Mouse (Mus musculus) frontal cortex, postnatal 10 days (tissue): ENCODE data around the gene Fen1.
A peak's percentile ranks its signal among the peaks of the same experiment; 100 is the strongest.

Experiments
- DNase-seq, 2 experiments: peaks; one replicate each; pipeline ENCODE4 v3.0.0; 2022; ENCODE audit warnings: low spot score in 2 of 2, mixed read lengths in 1 of 2

Fen1 gene

DNA sequence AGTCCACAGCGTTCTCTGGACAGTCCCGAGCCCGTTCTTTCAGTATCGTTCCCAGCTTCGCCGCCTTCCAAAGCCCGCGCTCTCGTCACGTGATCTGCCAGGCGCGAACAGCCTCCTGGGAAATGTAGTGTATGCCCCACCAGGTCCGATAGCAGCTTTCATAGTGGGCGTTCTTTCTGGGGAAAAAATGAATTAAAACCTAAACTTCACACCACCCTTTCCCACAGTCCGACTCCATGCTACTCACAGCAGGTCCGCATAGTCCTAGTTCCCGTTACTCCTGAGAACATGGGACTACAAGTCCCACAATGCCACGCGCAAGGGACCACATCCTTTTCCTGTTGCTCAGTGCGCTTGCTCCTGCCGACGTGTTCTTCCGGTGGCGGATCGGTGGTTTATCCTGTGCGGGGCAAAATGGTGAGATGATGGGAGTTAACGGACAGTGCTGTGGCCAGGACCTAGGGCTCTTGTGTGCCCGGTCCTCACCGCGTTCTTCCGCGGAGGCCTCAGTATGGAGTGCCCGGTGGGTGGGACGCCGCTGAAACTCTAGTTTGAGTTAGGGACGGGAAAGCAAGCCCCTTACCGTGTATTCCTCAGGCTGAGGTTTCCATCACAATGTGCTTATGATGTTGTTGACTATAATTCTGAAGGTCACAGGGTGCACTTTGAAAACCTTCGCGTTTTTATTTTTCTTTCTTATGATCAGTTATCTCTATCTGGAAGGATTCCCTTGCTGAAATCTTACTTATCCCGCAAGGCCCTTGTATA lies at the start of gene Fen1, which contains the start of gene Tmem258:
Fen1 (minus strand) TSS at position 322 of the 768 bp plus-strand sequence.
Tmem258 (plus strand) TSS at position 167 of the 768 bp plus-strand sequence.
- DNase-seq, result peak; percentile 84 to 91

DNA sequence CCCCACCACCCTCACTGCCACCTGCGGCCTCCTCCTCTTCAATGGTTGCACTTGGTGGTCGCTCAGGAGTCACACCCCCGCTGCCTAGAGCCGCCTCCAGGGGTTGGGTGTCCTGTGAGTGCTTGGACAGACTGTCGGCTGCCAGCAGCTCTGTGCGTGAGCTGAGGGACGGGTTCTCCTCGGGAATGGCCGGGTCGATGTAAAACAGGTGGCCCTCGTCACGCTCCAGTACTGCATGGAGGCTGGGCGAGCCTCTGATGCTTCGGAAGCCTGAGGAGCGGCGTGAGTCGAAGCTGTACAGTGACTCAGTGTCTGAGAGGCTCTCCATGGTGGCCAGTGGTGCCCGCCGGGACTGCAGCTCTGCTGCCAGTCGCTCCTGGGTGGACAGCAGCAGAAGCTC lies 44.2 kb upstream of the Fen1 start:
- DNase-seq, result no peak

DNA sequence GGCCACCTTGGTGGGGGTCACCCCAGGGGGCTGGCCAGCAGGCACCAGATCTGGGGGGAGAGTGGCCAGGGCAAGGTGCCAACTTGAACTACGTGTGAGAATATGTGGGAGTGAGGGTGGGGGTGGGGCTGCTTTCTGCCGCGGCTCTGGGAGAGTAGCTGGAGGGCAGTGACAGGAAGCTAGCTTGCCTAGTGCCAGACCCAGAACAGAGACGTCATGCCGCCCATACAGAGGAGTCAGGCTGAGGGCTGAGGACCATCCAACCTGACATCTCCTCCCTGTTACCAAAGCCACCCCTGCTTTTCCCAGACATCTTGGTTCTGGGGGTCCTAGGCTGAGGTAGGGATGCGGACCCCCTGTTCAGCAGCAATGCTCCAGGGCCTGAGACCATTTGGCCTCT lies 43.2 kb upstream of the Fen1 start:
- DNase-seq, result no peak

DNA sequence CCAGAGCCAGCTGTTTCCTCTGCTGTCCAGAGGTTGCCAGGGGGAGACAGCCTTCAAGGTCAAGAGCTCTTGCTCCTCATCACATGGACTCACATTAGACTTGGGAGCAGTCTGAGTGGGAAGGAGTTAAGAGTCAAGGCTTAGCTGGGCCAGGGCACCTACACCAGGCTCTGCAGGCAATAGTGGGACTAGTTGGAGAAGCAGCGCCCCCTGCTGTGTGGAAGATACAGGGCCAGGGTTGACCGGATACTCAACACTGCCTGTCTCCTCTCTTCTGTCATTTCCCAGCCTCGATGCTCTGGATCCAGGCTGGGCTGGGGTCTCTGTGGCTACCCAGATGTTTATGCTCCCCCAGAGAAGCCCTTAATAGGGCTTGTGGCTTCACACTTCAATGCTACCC lies 40.2 kb upstream of the Fen1 start:
- peak in 1 of 2 experiments; percentile 42 for DNase-seq

DNA sequence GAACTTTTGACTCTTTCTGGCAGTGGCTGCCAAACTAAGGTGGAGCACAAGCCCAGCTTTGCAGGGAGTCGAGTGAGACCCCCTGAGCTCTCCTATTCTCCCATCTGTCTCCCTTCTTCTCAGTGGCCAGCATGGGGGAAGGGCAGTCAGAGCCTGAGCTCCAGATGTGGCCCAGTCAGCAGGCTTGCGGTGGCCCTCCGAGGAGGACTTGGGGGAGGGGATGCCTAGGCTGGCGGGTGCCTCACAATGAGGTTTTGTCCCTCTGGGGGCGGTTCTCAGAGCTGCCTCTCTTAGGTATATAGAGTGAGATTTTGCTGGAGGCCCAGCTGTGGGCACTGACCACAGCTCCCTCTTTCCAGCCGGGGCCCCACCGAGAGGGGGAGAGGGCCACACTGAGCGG lies 38.9 kb upstream of the Fen1 start:
- DNase-seq, result no peak

DNA sequence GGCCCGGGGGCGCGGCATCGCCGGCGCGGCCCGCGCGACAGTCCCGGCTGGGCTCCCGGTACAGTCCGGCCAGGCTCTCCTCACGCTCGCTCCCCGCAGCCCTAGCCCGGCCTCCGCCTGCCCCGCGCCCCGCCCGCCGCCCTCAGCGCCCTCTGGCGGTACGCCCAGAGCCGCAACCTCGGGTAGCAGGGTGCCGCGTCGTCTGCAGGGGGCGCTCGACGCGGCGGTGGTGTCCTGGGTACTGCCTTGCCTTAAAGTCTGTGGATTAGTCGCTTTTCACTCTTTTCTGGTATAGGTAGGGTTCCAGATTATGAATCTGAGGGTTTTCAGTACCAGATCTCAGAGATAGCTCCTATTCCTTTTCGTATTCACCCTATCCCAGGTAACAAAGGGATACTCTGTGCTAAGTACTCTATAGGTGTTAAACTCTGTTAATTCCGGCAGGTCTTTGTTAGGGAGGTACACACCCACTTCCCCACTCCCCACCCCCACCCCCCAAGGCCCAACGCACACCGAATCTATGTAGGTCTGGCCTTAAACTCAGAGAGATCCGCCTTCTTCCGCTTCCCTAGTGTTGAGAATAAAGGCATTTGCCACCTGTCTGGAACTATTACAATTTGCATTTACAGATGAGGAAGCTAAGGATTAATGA lies 36.8 kb upstream of the Fen1 start, which contains the start of gene Myrf:
Myrf (minus strand) TSS at position 95 of the 652 bp plus-strand sequence.
- DNase-seq, result peak in 1 of 2 experiments; percentile 60

DNA sequence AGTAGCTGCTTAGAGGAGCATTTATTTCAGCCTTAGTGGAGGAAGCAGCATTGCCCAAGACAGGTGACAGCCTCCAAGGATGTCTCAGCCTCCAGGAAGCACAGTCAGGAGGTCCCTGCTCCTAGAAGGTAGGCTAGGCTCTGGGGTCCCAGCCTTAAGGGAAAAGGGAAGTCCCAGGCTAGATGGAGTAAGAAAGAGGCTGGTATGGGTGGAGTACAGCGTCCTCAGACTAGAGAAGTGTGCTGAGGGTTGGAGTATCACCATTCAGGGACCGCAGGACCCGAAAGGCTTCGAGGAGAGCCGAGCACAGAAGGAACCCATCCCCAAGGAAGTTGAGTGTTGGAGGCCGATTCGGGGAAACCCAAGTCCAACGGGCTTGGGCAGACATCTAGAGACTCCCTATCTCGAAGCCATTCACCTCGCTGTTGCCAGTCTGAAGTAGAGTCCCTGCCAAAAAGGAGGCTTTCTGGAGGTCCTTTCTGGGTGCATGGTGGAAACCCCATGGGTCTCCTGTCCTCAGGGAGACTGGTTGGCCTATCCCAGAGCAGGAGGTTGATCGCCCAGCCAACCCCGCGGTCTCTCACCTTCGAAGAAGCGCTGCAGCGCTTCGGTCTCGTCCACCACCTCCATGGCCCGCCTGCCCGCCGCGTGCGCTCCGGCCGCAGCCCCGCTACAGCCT lies 36.1 kb upstream of the Fen1 start:
- no peak for DNase-seq

DNA sequence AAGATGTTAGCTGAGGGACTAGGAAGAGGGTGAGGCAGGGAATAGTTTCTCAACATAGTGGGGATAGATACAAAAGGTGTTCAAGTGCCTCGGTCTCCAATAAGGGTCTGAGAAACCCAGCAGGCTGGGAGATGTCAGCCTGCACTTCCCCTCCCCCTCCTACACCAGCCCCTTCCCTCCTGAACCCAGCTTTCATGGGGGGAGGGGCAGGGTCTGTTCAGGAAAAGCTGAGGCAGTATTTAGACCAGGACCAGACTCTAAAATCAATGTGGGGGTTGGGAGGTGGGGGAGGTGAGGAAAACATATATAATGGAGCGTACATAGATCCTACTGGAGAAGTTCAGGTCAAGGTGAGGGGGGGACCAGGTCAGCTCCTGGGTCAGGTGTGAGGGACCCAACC lies 35.5 kb upstream of the Fen1 start:
- no peak for DNase-seq

DNA sequence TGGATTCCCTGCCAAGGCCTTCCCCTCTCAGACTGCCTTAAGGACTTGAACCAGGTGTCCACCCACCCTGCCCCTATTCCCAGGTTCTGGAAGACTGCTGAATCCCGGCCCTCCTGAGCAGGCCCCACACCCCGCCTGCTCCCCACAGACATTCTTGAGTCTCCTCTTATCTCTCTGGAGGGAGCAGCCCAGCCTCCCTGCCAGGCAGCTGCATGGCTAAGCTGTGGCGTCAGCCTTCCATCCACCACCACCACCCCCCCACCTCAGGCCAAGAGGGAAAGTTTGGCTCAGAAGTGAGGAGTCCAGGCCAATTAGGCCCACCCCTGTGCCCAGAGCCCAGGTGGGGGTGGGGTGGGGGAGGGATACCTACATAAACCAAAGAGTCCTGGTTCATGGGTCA lies 34.5 kb upstream of the Fen1 start:
- DNase-seq, result no peak

DNA sequence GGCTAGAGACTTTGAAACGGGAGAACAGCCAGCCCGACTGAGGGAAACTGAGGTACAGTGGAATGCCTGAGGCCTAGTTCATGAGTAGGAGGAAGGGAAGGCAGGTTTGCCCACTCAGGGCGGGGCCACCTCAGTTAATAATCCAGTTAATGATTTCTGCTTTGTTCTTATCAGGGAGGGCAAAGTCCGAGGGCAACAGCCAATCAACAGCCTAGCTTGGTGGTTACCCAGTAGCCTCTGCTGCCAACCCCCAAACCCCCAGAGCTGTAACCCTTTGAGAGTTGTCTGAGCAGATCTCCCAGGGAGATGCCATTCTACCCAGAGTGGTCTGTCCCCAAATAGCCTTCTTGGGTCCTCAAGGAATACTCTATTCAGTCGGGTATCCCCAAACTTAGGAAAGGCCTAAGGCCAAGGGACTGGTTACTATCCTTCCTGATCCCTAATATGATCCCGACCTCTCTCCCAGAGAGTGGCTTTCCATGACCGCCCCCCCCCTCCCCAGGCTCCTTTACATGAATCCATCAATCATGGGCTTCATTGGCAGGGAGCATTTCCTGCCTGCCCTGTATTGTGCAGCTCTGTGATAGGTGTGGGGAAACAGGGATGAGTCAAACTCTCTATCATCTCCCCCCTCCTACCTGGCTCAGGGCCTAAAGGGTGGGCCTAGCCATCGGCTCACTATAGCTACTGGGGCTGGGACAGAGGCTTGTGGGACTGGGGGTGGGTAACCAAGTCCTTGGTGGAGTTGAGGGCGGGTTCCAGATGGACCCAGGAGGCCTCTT lies 32.0 kb upstream of the Fen1 start:
- no peak for DNase-seq

DNA sequence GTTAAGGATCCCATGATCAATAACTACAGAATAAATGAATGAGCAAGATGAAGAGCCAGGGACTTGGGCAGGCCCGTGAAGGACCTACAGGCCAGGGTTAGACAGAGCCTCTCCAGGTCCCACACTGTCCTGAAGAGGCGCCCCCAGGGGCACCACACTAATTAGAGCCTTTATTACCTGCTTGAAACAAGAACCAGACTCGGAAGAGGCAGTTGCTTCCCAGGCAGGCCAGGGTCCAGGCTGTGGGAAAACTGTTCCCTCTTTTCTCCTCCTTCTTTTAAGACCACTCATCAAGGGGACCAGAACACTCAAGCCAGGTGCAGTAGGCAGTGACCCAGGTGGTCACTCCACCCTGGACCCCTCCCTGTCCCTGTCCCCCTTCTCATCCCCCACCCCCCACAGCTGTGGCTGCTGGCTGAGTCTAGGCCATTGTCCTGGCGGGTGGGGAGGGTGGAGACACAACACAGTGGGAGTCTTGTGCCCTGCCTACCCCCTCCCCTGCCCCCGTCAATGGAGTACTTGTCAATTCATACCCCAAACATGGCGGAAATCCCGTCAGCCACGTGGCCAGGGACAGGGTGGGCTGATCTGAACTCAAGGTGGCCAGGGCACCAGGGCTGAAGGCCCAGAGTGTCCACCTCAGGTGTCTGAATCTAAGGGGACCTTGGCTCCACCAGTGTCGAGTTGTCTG lies 28.5 kb upstream of the Fen1 start:
- no peak for DNase-seq

DNA sequence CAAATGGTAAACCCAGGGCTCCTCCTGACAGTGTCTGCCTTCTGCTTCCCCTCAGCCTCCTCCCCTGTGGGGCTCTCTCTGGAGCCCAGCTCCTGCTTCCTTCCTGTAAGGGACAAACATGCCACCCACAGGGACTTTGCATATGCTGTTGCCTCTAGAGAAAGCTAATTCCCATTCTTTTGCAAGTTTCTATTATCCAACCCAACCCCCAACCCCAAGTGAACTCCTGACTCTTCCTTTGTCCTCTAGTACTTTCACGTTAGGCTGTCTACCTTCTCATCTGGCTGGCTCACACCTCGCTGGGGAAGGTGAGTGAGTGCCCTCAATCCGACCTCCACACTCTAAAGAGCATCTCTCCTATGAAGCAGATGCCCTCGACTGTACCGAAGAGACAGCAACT lies 27.9 kb upstream of the Fen1 start:
- DNase-seq, result no peak

DNA sequence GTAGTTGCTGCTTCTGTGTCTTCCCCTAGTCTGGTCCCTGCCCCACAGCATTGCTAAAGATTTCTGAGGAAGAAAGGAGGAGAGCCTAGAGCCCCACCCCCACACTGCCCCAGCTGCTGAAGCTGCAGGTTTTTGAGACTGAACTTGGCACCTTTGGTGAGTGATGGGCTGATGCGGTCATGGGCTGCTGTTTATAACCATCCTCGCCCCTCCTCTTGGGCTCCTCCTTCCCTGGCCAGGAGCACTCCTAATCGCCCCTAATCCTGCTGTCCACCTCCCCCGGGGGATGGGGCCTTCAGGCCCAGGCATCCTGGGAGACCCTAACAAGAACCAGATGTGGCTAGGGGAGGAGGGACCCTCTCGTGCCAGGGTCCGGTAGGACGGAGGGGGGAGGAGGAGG lies 27.0 kb upstream of the Fen1 start:
- DNase-seq, result no peak

DNA sequence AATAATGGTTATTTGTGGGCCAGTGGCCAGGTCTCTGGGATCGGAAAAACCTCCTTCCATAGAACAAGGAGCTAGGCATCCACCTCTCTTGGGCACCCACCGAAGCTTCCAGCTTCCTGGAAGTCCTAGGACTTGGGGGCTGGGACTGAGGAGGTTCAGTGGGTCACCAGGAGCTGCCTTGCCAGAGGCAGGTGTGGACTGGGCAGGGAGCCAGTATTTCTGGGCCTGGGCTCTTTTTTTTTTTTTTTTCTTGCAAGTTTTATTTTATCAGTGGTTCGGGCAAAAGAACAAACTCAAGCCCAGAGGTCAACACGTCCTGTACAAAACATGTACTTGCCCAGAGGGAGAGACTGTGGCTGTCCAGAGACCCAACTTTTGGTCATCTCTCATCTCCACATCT lies 21.8 kb upstream of the Fen1 start:
- no peak for DNase-seq

DNA sequence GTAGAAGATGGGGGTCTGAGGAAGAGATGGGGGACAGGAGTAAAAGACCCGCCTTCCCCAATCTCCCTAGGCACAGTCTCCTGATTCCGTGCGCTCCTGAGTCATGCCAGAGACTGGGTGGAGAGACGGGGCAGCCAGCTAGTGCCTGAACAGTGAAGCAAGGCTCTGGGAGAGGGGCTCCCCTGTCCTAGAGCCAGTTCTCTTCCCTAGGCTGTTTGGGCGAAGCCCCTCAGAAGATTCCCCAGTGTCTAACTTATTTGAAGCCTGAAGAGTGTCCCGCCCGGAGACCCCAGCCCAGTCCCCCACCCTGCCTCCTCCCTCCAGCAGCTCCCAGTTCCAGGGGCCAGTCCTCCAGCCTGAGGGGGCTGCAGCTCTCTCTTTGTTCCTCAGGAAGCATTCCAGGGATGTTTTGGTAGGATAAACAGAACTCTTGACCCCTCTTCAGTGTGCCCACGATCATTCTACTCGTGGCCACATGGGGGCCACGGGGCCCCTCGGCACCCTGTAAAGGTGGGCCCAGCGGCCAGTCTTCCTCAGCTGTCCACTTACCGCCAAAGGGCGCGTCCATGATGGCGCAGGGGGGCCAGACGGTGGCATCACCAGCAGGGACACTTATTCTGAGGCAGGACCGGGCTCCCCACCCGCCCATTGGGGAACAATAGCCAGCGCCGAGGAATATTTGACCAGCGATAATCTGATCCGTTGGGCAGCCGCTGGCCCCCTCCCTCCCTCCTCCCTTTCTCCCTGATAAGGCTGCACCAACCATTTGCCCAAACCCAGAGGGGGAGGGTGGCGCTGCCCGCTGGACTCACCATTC lies 20.9 kb upstream of the Fen1 start:
- no peak for DNase-seq

DNA sequence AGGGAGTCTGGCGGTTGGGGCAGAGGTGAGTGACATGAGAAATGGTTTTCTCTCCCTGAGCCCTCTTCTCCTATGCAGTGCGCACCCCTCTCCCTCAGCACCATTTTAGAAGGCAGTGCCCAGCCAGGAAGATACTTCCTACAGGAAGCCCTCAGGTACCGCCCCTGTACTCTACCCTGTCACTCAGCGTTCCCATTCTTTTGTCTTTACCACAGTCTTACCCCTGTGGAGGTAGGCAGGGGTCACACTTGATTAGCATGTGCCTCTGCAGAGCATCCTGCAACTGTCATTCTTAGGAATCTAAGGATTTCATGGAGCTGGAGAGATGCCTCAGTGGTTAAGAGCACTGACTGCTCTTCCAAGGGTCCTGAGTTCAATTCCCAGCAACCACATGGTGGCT lies 19.6 kb upstream of the Fen1 start:
- DNase-seq, result no peak

DNA sequence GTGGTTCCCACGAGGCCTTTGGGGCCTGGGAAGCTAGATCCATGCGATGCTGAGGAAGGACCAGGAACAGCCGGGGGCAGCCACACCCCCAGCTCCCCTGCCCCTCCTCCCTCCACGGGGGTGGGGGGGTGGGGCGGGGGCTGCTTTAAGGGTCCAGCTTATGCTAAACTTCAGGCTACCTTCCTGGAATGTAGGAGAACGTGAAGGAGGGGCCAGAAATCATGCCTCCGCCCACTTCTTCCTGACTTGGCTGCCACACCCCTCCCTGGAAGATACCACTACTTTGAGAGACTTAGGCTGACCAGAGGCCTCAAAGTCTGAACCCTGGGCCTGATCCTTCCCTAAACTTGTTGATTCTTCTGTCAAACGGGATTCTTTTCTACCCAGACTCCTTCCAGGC lies 18.7 kb upstream of the Fen1 start:
- DNase-seq, result no peak

DNA sequence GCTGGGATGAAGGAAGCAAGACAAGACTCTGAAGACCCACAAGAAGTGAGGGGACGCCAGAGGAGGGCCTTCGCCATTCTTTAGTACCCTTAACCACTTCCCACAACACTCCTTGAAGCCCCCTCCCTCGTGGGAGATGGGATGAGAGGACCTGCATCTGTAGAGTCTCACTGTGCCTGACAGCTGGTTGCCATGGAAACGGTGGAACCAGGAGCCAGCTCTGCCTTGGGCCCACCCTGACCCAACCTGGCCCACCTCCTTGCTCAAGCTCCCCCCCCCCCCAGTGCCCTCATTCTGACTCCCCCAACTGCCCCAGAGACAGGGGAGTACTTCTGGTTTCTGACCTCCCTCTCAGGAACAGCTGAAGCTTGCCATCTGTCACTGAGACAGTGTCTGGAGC lies 17.6 kb upstream of the Fen1 start:
- no peak for DNase-seq

DNA sequence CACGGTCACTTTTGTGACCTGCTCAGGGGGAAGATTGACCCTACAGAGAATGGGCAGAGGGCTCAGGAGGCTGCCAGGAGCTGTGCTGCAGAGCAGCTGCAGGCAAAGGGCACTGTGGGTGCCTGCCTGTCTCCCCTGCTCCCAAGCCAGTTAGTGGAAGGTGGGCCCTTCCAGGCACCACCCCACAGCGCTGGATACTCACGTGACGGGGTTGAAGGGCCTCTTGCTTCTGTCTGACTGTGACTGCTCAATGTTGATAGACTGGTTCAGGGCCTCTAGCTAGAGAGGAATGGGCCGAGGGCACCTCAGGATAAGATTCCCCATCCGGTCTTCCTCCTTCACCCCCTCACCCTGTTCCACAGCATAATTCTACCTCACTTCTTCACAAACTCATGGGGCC lies 15.6 kb upstream of the Fen1 start:
- no peak for DNase-seq

DNA sequence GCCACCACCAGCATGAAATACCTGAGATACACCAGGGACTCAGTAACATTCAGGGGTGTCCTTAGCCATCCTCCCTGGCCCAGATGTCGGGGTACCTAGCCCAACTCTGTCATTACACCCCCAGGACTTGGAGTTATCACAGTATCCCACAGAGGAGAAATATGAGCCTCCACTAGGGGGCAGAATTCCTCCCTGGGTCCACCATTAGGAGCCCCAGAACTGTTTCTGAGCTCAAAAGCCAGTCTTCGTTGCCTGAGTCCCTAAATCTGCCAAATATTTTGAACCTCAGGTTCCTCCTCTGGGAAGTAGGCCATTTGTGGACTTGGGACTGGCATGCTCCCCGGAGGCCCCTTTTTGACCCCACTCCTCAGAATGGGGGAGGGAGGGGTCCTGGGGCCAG lies 15.1 kb upstream of the Fen1 start:
- no peak for DNase-seq

DNA sequence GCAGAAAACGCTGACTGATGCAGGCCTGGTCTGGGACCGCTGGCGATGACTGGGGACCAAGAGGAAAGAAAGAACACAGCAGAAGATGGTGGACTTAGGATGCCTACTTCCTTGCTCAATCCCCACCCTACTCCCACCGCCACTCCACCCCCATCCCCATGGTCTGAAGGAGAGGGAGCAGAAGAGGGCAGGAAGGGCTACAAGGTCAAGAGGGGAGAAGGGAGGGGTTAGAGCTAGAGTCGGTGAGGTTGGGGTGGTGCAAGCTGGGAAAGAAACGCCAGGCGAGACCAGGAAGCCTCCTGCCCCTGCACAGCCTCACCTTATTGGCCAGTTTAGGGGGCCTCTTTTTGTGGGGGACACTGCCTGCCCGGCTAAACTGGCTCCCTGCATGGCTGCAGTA lies 12.1 kb upstream of the Fen1 start:
- DNase-seq, result no peak
